Mouse (Mus musculus): ENCODE results near the gene Mical2. TPM values are rescaled to one million over a fixed set of nuclear protein-coding genes. Genes with fewer than 3 reads are reported as not detected.
A peak's percentile ranks its signal among the peaks of the same experiment; 100 is the strongest.

Mical2 gene
- total and polyA plus RNA-seq, 3 experiments = 3.8 to 14.3 (median 10.6) TPM

GRCm38 (mm10) chr7:112241211-112241944, 15.7 kb downstream of the Mical2 start:
- DNase-seq = no peak

DNA sequence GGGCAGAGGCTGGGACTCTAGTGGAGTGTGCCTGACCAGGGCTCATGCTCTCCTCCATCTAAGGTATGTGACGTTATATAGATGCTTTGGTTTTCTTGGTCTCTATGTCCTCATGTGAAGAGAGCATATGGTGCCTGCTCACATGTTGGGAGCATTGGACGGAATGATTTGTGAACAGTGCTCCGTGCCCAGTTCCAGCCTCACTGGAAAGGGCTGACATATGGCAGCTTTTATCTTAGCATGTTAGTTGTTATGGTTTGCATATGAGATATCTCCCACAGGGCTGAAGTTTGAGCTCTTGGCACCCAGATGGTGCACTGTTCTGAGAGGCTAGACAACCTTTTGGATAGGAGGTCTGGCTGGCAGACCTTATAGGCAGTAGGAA, 16.3 kb downstream of the Mical2 start:
- no peak for DNase-seq

DNA sequence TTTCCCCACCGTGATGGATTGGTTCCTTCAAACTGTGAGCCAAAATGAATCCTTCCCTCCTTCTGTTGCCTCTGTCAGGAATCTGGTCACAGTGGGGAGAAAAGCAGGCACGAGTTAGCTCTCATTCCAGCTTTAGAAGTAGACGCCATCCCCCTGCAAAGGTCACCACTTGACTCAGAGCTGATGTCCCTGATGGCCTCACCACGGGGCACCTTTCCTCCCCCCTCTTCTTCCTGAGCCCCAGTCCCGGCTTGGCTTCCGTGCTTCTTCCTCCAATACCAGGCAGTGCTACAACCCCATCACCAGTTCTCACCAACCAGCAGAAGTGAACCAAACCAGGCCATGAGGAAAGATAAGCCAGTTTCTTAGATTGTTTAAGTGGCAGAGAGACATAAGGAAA, 16.9 kb downstream of the Mical2 start:
- DNase-seq = no peak

DNA sequence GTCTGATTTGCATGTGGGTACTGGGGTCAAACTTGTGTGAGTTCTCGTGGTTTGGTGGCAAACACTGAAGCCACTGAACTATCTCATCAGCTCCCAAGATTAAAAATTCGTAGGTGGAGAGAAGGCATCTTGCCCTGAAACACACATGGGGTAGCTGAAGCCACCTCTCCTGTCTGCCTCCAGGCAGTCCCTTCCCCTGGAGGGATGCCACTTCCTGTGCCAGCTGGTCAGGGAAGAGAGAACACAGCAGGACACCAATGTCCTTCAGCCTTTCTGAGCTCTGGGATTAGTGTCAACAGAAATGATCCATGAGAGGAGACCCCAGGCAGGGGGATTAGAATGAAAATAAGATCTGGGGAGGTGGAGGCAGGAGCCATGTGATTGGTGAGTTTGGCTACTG, 18.4 kb downstream of the Mical2 start:
- DNase-seq = no peak

GRCm38 (mm10) chr7:112244683-112245082, 19.0 kb downstream of the Mical2 start:
- DNase-seq = no peak

DNA sequence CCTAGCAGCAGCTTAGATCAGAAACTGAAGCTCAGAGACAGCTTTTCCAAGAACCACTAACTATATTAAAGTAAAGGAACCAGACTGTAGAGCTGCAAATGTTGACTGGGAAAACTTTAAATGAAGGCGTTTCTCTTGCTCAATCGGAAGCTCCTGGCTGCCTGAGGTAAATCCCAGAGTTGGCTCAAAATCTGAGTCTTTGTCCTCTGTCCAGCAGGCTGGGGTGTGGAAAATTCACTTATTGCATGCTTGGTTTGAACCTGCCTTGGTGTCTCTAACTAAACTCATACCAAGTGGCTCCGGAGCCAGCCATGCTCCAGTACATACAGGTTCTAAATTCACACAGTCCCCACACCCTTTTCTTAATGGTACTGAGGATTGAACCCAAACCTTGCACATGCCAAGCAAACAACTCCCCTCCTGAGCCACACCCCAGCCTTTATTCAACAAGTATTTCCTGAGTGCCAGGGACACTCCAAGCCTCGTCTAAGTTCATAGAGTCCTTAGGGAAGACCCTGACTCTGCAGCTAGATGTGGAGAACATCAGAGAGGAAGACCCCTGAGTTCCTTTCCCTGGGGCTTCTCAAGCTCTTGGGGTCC, 20.3 kb downstream of the Mical2 start:
- DNase-seq = no peak

- DNase-seq = no peak
These were observed 20.8 kb downstream of the Mical2 start for GRCm38 (mm10) chr7:112246442-112246841.

DNA sequence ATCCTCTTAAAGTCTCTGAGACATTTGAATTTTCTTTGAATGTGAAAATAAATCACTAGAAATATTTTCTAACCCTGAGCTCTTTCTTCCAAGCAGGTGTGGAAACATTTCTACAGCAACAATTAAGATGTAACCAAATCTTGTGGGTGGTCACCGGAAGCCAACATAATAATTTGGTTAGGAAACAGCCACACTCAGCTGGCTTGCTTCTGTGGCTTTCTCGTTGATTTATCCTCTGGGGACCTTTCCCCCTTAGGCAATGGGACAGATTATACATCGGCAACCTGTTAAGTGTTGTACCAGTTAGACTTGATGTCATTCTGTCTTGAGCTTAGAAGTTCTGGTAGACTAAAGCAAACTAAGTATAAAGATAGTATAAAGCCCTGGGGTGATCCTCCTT, 22.2 kb downstream of the Mical2 start:
- no peak for DNase-seq

GRCm38 (mm10) chr7:112249476-112249875, 23.8 kb downstream of the Mical2 start:
- no peak for DNase-seq

GRCm38 (mm10) chr7:112252065-112252464, 26.4 kb downstream of the Mical2 start:
- no peak for DNase-seq

DNA sequence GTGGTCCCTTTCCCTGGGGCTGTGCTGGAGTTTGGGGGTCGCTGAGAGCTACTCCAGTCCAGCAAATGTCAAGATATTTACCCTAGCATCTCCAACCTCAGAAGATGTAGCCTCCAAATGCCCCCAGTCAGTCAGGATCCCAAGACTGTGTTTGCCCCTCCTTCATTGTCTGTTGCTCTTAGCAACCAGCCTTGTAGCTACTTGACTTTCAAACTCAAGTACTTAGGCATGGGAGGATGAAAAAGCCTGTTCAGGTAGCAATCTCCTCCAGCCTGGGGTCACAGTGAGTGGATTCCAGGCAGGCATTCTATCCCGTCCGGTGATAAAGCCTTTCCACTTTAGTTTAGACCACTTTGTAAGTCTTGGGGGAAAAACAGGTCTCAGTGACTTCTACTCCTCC, 28.6 kb downstream of the Mical2 start:
- DNase-seq = no peak

GRCm38 (mm10) chr7:112255248-112255866, 29.7 kb downstream of the Mical2 start:
- DNase-seq = no peak

GRCm38 (mm10) chr7:112258338-112258903, 32.8 kb downstream of the Mical2 start:
- no peak for DNase-seq

- DNase-seq = no peak
These were observed 33.6 kb downstream of the Mical2 start for GRCm38 (mm10) chr7:112259286-112259685.

DNA sequence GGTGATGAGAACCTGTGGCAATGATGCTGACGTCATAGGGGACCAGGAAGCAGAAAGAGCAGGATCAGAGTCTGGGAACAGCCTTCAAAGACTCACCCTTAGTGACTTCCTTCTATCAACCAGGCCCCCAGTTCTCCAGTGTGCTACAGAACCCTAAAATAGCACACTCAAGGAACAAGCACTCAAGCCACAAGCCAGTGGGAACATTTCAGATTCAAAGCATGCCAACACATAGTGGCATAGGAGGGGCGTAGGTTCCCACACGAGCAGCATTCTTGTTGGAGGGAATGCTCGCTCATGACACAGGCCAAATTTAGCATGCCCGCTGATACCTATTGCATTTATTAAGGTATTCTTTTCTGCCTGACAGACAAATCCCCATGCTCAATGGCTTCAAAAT, 35.5 kb downstream of the Mical2 start:
- no peak for DNase-seq

- no peak for DNase-seq
These were observed 41.6 kb downstream of the Mical2 start for GRCm38 (mm10) chr7:112267266-112267665.

- no peak for DNase-seq
These were observed 43.2 kb downstream of the Mical2 start for GRCm38 (mm10) chr7:112268761-112269425.

DNA sequence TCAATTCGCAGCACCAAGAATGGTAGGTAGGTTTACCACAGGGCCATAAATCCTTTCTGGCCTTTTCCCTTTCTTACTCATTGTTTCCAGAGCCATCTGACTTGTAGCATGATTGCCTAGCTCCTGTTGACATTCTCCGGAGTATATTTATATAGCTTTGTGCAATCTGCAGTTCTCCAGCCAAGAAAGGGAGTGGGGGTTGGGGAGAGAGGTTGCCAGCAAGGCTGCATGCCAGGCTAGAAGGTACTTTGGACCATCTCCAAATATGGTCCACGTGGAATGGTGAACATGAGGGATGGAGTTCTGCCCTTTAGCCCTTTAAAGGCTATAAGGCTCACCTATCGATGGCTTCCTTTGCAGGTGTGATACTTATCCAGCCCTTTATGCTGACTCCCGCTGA, 45.2 kb downstream of the Mical2 start:
- peak; percentile 56 for DNase-seq

GRCm38 (mm10) chr7:112271627-112272026, 46.0 kb downstream of the Mical2 start:
- no peak for DNase-seq

- DNase-seq = no peak
These were observed 47.0 kb downstream of the Mical2 start for GRCm38 (mm10) chr7:112272692-112273091.

DNA sequence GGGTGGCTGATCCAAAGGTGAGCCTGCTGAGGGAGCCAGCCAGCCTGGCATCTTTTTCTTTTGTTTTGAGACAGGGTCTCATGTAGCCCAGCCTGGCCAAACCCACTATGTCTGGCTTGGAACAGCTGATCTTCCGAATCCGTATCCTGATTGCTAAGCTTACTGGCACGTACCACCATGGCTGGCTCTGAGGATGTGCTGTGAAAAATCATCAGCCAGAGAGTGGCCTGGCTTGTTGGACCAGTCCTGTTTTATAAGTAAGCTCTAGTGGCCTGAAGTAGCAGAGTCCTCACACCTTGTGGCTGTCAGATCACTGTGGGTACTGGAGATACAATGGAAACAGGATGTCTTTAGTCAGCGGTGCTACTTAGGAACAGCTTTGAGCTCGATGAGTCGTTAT, 47.8 kb downstream of the Mical2 start:
- no peak for DNase-seq

GRCm38 (mm10) chr7:112274611-112275010, 49.0 kb downstream of the Mical2 start:
- DNase-seq = no peak

GRCm38 (mm10) chr7:112275093-112275492, 49.4 kb downstream of the Mical2 start:
- DNase-seq = no peak

Data from adrenal gland, adult 2 months (tissue).